Mouse (Mus musculus) kidney, embryonic 15.5 days (tissue): ENCODE measurements around the gene Rab19. TPM values are rescaled to one million over a fixed set of nuclear protein-coding genes. Genes with fewer than 3 reads are reported as not detected.
"Not testable (repeated sequence)": the region's sequence is repeated elsewhere in the genome, so short reads cannot be mapped to it uniquely, and the experiment has no call there.

Source experiments
- ATAC-seq: fragments of 200-750 bp; cut with Nextera tagmentation; replicated peaks from 2 replicates; pipeline ENCODE4 v1.8.0; 2017; ENCODE audit warnings: moderate TSS enrichment; ENCODE audit not compliant: low FRiP score
- H3K27ac ChIP-seq: fragments of 300-500 bp; sonication (generic); 2 replicates; pipeline ENCODE4 v1.5.1; 2015; ENCODE audit warnings: mild to moderate bottlenecking, inconsistent platforms
- H3K27me3 ChIP-seq: fragments of 300-500 bp; sonication (generic); 2 replicates; pipeline ENCODE4 v1.6.1; 2015; ENCODE audit warnings: inconsistent platforms
- H3K36me3 ChIP-seq: fragments of 300-500 bp; sonication (generic); 2 replicates; pipeline ENCODE4 v1.6.1; 2015; ENCODE audit warnings: inconsistent platforms
- H3K4me1 ChIP-seq: fragments of 300-500 bp; sonication (generic); 2 replicates; pipeline ENCODE4 v1.6.1; 2015; ENCODE audit warnings: inconsistent platforms
- H3K4me2 ChIP-seq: fragments of 300-500 bp; sonication (generic); 2 replicates; pipeline ENCODE4 v1.6.1; 2015; ENCODE audit warnings: moderate library complexity, mild to moderate bottlenecking, inconsistent platforms
- H3K4me3 ChIP-seq: fragments of 300-500 bp; sonication (generic); replicated peaks from 2 replicates; pipeline ENCODE4 v1.5.1; 2015; ENCODE audit warnings: mild to moderate bottlenecking, inconsistent platforms
- H3K9ac ChIP-seq: fragments of 300-500 bp; sonication (generic); 2 replicates; pipeline ENCODE4 v1.6.1; 2015; ENCODE audit warnings: mild to moderate bottlenecking, inconsistent platforms
- H3K9me3 ChIP-seq: fragments of 300-500 bp; sonication (generic); replicated peaks from 2 replicates; pipeline ENCODE4 v1.6.1; 2016; ENCODE audit warnings: inconsistent platforms
- WGBS: fragments of 180-500 bp; shearing (Covaris S2); methylation state at CpG from one replicate; pipeline ENCODE4 v1.1.7; 2015; ENCODE audit warnings: mixed read lengths; 5-methylcytosine and 5-hydroxymethylcytosine counted together
- polyA plus RNA-seq: library from polyadenylated mRNA; unstranded; fragments of >200 nt; fragmentation: Nextera tagmentation; extraction: Ambion mirVana; gene quantifications from 2 replicates; pipeline ENCODE4 v1.2.1, GENCODE M21; 2015

The Rab19 gene
- polyA plus RNA-seq, 1 experiment from 2014 or later, result 1.7 TPM

DNA sequence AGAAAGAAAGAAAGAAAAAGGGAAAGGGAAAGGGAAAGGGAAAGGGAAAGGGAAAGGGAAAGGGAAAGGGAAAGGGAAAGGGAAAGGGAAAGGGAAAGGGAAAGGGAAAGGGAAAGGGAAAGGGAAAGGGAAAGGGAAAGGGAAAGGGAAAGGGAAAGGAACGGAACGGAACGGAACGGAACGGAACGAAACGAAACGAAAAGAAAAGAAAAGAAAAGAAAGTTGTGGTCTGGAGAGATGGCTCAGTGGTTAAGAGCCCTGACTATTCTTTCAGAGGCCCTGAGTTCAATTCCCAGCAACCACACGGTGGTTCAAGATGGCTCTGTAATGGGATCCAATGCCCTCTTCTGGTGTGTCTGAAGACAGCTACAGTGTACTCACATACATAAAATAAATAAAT is 21.8 kb upstream of the Rab19 start:
- 96% methylated on average over 8 of the region's 9 CpGs for WGBS
- not testable (repeated sequence) for H3K4me3 ChIP-seq, H3K9me3 ChIP-seq, H3K9ac ChIP-seq, ATAC-seq, H3K4me2 ChIP-seq, H3K27me3 ChIP-seq, H3K27ac ChIP-seq, H3K4me1 ChIP-seq
- peaks cover 83% of the 10 kb centered on the region for H3K36me3 ChIP-seq

DNA sequence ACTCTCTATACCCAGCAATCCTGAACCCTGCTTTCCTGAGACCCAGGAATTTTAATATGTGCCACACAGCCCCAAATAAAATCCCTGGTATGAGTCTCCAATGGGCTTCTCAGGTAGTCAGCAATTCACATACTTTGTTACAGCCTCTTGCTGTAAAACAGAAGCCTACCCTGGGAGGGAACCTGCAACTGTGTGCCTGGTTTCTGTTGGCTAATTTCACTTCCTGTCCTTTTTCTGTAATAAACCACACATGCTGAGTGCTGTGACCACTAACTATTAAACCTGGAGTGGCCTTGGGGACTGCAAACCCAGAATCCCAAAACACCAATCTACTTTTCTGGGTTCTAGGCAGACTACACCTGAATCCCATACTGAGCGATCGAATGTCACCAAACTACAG is 18.3 kb upstream of the Rab19 start:
- H3K4me2 ChIP-seq, result no peak overlapping the region
- no peaks in the 10 kb centered on the region for H3K9me3 ChIP-seq
- no peak for ATAC-seq
- H3K27me3 ChIP-seq, result no peaks in the 10 kb centered on the region
- WGBS, result 91% methylated on average over 2 of the region's 2 CpGs
- H3K27ac ChIP-seq, result no peak overlapping the region
- no peaks in the 10 kb centered on the region for H3K4me1 ChIP-seq
- H3K4me3 ChIP-seq, result no peak overlapping the region
- peaks cover 76% of the 10 kb centered on the region for H3K36me3 ChIP-seq
- no peak overlapping the region for H3K9ac ChIP-seq

DNA sequence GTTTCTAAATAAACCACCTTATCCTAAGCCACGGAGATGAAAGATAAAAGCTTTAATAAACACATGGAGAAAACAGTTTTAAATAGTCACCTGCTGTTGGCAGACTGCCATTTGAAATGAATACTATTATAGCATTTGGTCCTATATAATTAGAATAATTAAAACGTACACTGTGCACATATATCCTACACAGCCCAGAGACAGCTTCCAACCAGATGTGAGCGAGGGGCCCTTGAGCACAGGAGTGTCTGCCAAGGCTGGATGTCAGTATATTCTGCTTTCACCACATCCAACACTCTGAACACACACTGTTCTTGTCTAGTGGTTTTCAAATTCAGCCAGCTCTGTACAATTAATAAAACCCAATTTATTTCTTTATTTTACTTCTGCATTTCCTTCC is 11.3 kb upstream of the Rab19 start:
- H3K27me3 ChIP-seq, result no peaks in the 10 kb centered on the region
- no peak overlapping the region for H3K9ac ChIP-seq
- H3K4me3 ChIP-seq, result no peak overlapping the region
- H3K27ac ChIP-seq, result no peak overlapping the region
- no peak for ATAC-seq
- H3K36me3 ChIP-seq, result peaks cover 29% of the 10 kb centered on the region
- H3K4me1 ChIP-seq, result peaks cover 20% of the 10 kb centered on the region
- no peak overlapping the region for H3K4me2 ChIP-seq
- H3K9me3 ChIP-seq, result no peaks in the 10 kb centered on the region
- WGBS, result 84% methylated on average over 3 of the region's 3 CpGs

DNA sequence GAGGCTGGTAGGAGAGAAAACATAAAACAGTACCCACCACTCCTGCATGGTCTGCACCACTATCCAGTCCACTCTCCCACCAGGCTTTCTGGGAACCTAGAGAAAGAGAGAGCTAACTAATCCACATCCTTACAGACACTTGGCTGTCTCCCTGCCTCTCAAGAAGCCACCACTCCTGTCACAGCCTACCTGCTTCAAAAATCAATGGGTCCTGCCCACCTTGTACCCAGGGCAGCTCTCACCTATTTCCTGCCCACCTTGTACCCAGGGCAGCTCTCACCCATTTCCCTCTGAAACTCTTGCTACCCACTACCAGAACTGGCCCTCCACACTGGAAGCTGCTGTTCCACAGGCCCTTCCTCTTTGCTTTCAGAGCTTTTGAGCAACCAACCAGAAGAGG is 8.9 kb upstream of the Rab19 start:
- Histone ChIP-seq H3K9me3 (no peaks in the 10 kb centered on the region), H3K27ac (0 out of 2 replicates have a peak overlapping the region, but pooled peaks have one; percentile 87), H3K4me3 (no peak overlapping the region), H3K27me3 (no peaks in the 10 kb centered on the region), H3K36me3 (peaks cover 11% of the 10 kb centered on the region; the same call in 1 of the 2 replicates), H3K4me1 (peaks cover 36% of the 10 kb centered on the region), H3K9ac (no peak overlapping the region), H3K4me2 (no peak overlapping the region)
- ATAC-seq, result no peak

DNA sequence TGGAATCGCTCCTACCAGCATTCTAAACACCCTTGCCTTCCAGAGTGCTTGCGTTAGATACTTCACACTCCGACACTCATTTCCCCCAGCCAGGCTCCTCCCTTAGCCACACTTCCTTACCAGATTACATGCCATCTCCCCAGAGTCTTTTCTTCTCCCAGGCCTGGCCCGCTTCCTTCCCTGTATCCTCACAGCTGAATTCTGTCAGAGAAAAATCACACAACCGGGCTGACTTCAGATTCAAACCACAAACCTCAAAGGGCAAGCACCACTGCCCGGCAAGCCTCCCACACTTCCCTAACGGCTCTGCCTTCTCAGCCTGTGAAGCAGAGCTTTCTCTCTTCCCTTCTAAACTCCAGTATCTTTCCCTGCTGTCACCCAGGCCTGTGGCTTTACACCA is 8.2 kb upstream of the Rab19 start:
- H3K36me3 ChIP-seq, result peaks cover 6% of the 10 kb centered on the region; the same call in 1 of the 2 replicates
- no peaks in the 10 kb centered on the region for H3K27me3 ChIP-seq
- peak overlapping the region; percentile 87 for H3K27ac ChIP-seq
- 19% methylated on average over 7 of the region's 7 CpGs for WGBS
- H3K9me3 ChIP-seq, result no peaks in the 10 kb centered on the region
- H3K4me2 ChIP-seq, result peak overlapping the region; percentile 20; the same call in 1 of the 2 replicates
- H3K4me3 ChIP-seq, result no peak overlapping the region
- peaks cover 38% of the 10 kb centered on the region for H3K4me1 ChIP-seq
- ATAC-seq, result peak; percentile 46
- H3K9ac ChIP-seq, result no peak overlapping the region

DNA sequence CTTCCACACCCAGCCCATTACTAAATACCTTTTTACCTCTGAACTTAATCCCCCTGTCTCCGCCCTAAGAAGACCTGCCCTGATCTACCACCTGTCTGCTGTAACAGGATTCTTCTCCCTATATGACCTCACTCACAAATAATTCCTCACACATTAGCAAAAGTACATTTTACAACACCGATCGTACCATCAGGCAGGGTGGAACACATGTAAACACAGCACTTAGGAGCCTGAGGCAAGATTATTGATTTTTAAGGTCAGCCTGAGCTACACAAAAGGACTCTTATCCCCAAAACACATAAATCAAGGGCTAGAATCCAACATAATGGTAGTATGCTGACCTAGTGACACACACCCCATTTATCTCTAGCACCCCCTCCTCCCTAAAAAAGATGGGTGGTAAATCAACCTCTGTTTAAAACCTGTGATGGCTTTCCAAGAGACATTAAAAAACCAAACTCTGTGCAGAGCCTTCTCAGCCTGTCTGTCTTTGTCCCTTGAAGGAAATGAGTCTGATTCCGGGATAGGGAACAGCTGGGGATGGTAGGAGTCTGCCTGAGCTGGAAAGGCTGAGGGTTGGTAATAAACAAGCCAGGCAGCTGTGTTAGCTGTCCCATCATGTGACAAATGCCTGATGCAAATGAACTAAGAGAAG is 7.5 kb upstream of the Rab19 start:
- Histone ChIP-seq H3K9ac (no peak overlapping the region), H3K27ac (peak overlapping the region; percentile 87), H3K27me3 (no peaks in the 10 kb centered on the region), H3K9me3 (no peaks in the 10 kb centered on the region), H3K4me3 (no peak overlapping the region), H3K4me2 (peak overlapping the region; percentile 20; the same call in 1 of the 2 replicates), H3K4me1 (peaks cover 39% of the 10 kb centered on the region), H3K36me3 (peaks cover 5% of the 10 kb centered on the region; the same call in 1 of the 2 replicates)
- peak; percentile 70 for ATAC-seq
- WGBS, result 27% methylated on average over 4 of the region's 4 CpGs

DNA sequence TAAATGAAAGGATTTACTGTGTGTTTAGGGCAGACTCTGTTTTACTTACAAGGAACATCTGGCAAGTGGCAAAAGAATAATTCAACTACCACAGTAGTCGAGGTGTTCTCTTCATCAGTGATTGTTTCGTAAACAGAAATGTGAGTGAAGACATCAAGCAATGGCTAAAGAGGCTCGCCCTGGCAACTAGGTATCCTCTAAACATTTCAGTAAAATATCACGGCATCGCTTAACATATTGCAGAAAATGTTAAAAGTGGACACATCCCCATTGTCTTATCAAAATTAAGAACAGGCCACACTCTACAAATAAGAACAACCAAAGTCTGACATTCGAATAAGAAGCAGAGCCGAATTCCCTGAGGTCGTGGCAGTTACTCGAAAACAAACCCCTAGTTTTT is 4.2 kb upstream of the Rab19 start:
- H3K9me3 ChIP-seq, result no peaks in the 10 kb centered on the region
- H3K9ac ChIP-seq, result peak overlapping the region; percentile 74
- H3K27ac ChIP-seq, result no peak overlapping the region
- H3K36me3 ChIP-seq, result peaks cover 5% of the 10 kb centered on the region; the same call in 1 of the 2 replicates
- peak overlapping the region; percentile 62 for H3K4me2 ChIP-seq
- WGBS, result 11% methylated on average over 9 of the region's 9 CpGs
- H3K27me3 ChIP-seq, result peaks cover 4% of the 10 kb centered on the region; the same call in 1 of the 2 replicates
- ATAC-seq, result no peak
- H3K4me1 ChIP-seq, result peaks cover 47% of the 10 kb centered on the region
- H3K4me3 ChIP-seq, result peak overlapping the region; percentile 71

DNA sequence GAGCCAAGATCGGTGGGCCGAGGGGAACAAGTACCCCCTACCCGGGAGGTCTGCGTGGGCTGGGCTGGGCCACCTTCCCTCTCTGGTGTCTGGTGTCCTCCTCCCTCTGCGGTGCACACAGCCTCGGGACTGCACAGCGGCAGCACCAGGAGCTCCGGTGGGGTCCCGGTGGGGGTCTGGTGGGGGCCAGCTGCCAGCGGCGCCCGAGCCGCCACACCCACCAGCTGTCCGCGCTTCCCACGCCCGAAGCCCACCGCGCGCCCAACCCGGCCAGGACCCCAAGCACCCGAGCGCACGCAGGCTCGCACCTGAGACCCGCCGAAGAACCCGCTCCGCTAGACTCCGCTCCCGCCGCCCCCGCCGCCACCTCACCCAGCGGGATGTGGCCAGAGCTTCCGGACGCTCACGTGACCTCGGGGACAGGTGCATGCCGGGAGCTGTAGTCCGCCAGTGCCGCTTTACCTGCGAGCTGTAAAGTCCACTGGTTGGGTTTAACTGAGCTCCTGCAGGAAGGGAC is 3.6 kb upstream of the Rab19 start, which contains the start of gene Slc37a3:
Gene Slc37a3, minus strand, starts transcription at position 365 of the 517 bp plus-strand sequence.
- Histone ChIP-seq H3K4me2 (peak within 1 kb of the TSS; percentile 62), H3K4me1 (peaks cover 41% of the 10 kb centered on the region), H3K4me3 (peak within 1 kb of the TSS; percentile 71), H3K27ac (peak within 1 kb of the TSS; percentile 52; the same call in 1 of the 2 replicates), H3K27me3 (peaks cover 4% of the 10 kb centered on the region; the same call in 1 of the 2 replicates), H3K9ac (peak within 1 kb of the TSS; percentile 74), H3K9me3 (no peaks in the 10 kb centered on the region), H3K36me3 (peaks cover 5% of the 10 kb centered on the region; the same call in 1 of the 2 replicates)
- under 1% methylated on average over 42 of the region's 43 CpGs for WGBS
- peak; percentile 82 for ATAC-seq

DNA sequence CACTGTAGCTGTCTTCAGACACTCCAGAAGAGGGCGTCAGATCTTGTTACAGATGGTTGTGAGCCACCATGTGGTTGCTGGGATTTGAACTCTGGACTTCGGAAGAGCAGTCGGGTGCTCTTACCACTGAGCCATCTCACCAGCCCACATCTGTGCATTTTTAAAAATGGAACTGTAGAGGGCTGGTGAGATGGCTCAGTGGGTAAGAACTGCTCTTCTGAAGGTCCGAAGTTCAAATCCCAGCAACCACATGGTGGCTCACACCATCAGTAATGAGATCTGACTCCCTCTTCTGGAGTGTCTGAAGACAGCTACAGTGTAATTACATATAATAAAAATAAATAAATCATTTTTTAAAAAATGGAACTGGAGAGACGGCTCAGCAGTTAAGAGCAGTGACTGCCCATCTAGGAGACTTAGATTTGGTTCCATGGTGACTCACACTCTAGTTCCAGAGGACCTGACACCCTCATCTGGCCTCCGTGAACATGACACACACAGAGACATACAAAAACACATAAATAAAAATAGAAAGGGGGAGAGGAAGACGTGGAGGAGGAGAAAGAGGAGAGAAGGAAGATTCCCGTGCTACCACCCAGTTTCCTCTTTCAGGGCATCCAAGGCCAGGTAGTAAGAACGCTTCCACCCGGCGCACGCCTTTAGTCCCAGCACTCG is 2.7 kb upstream of the Rab19 start:
- H3K9me3 ChIP-seq, result not testable (repeated sequence)

DNA sequence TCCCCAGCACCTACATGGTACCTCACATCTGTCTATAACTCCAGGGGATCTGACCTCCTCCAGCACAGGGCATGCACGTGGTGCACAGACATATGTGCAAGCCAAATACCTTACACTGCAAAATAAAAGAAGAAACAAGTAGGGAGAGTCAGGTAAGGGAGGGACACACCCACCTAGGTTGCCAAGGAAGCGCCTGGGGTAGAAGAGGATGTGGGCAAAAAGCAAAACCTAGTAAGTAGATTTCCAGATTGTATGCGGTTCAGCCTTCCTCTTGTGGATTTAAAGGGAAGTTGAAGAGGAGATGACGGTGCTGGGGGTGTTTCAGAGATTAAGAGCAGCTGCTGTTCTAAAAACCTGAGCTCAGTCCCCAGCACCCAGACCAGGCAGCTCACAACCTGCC is 1.8 kb upstream of the Rab19 start:
- no peak for ATAC-seq

More for the DNA sequence above, 2.7 kb upstream of the Rab19 start:
- 71% methylated on average over 13 of the region's 13 CpGs for WGBS
- H3K27me3 ChIP-seq, H3K27ac ChIP-seq, ATAC-seq, H3K36me3 ChIP-seq, H3K4me2 ChIP-seq, H3K9ac ChIP-seq, H3K4me3 ChIP-seq: not testable (repeated sequence)
- peaks cover 32% of the 10 kb centered on the region for H3K4me1 ChIP-seq

DNA sequence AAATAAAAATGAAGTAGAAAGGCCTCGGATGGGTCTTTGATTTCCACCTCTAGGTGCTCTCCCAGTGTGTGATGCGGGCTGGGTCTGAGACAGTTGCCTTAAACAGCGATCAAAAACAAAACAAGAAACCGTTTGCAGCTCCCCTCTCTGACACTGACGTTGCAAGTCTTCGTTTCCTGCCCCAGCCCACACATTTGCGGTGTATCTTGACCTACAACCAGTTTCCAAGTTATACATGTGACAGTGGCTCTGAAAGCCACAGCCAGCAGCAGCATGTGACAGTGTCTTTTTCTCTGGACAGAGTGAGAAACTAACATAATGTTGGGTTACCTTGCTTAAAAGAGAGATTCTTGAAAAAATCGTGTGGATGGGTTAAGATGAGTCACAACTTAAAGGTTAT is 1.2 kb upstream of the Rab19 start:
- Histone ChIP-seq H3K9me3 (no peaks in the 10 kb centered on the region), H3K27me3 (peaks cover 4% of the 10 kb centered on the region; the same call in 1 of the 2 replicates), H3K36me3 (no peaks in the 10 kb centered on the region), H3K9ac (no peak overlapping the region), H3K27ac (no peak overlapping the region), H3K4me3 (no peak overlapping the region), H3K4me2 (no peak overlapping the region), H3K4me1 (peaks cover 28% of the 10 kb centered on the region)
- WGBS, result 66% methylated on average over 8 of the region's 8 CpGs
- ATAC-seq, result no peak

More for the DNA sequence above, 1.8 kb upstream of the Rab19 start:
- 59% methylated on average over 4 of the region's 4 CpGs for WGBS
- no peak overlapping the region for H3K4me3 ChIP-seq
- H3K36me3 ChIP-seq, result peaks cover under 1% of the 10 kb centered on the region; the same call in 1 of the 2 replicates
- peaks cover 28% of the 10 kb centered on the region for H3K4me1 ChIP-seq
- H3K9me3 ChIP-seq, result no peaks in the 10 kb centered on the region
- H3K4me2 ChIP-seq, result no peak overlapping the region
- H3K27me3 ChIP-seq, result peaks cover 4% of the 10 kb centered on the region; the same call in 1 of the 2 replicates
- no peak overlapping the region for H3K9ac ChIP-seq
- no peak overlapping the region for H3K27ac ChIP-seq

DNA sequence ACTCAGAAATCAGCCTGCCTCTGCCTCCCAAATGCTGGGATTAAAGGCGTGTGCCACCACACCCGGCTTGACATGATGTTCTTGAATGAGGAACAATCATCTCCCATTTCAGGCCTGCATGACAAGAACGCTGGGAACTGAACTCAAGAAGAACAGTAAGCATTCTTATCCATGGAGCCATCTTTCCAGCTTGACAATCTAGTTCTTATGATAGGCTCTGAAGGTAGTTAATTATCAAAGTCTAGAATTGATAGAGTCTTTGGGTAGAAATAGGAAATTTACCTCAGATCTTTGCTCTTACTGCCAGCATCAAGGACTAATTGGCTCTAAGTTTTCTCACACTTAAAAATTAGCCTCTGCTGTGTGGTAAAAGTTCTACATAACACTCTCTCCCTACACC is 699 bp upstream of the Rab19 start:
- peaks cover 28% of the 10 kb centered on the region for H3K4me1 ChIP-seq
- H3K27ac ChIP-seq, result no peak overlapping the region
- H3K36me3 ChIP-seq, result no peaks in the 10 kb centered on the region
- 88% methylated on average over 3 of the region's 3 CpGs for WGBS
- H3K9me3 ChIP-seq, result no peaks in the 10 kb centered on the region
- no peak overlapping the region for H3K9ac ChIP-seq
- no peak for ATAC-seq
- H3K27me3 ChIP-seq, result peaks cover 4% of the 10 kb centered on the region; the same call in 1 of the 2 replicates
- H3K4me2 ChIP-seq, result no peak overlapping the region
- no peak overlapping the region for H3K4me3 ChIP-seq
